Mouse (Mus musculus) CH12.LX (cell line): ENCODE results near the gene Cort. TPM values are rescaled to one million over a fixed set of nuclear protein-coding genes. Genes with fewer than 3 reads are reported as not detected.

Experiments used
- DNase-seq: peaks from one replicate; pipeline ENCODE4 v3.0.0-alpha.2; 2013; ENCODE audit errors: extremely low read depth
- H3K27ac ChIP-seq: 2 replicates; pipeline ENCODE4 v1.5.1; 2012; ENCODE audit warnings: low read depth, mild to moderate bottlenecking, control low read depth, moderate library complexity; ENCODE audit not compliant: insufficient read depth
- H3K27me3 ChIP-seq: replicated peaks from 2 replicates; pipeline ENCODE3; 2012; ENCODE audit warnings: inconsistent platforms
- H3K36me3 ChIP-seq, 2 experiments: replicated peaks in 1 of 2; 2 replicates each; pipeline versions ENCODE3 to v1.6.1; 2012; ENCODE audit warnings: inconsistent platforms in 1 of 2, low read length in 1 of 2, mild to moderate bottlenecking in 1 of 2, mixed read lengths in 1 of 2, moderate library complexity in 1 of 2; ENCODE audit not compliant: control insufficient read depth in 1 of 2, insufficient read depth in 1 of 2
- H3K4me1 ChIP-seq, 2 experiments: 2 replicates each; pipeline ENCODE4 v1.6.1; 2012; ENCODE audit warnings: inconsistent platforms in 1 of 2, moderate library complexity in 1 of 2; ENCODE audit not compliant: insufficient read depth in 2 of 2, control insufficient read depth in 1 of 2
- H3K4me2 ChIP-seq: 2 replicates; pipeline ENCODE4 v1.6.1; 2012; ENCODE audit warnings: low read depth, mild to moderate bottlenecking, control low read depth; ENCODE audit not compliant: poor library complexity, insufficient read depth, severe bottlenecking
- H3K4me3 ChIP-seq, 3 experiments: fragments of 150-350 bp in 1 of 3; sonication (generic) in 1 of 3; replicated peaks in 1 of 3; 2 replicates each; pipeline versions ENCODE3 to v1.5.1; 2011 to 2012; ENCODE audit warnings: low read depth in 2 of 3, low read length in 2 of 3, mild to moderate bottlenecking in 2 of 3, moderate library complexity in 2 of 3, control low read depth in 1 of 3, improper control_type of control experiment in 1 of 3, inconsistent platforms in 1 of 3, mixed read lengths in 1 of 3; ENCODE audit not compliant: poor library complexity in 1 of 3
- H3K79me2 ChIP-seq: replicated peaks from 2 replicates; pipeline ENCODE4 v1.6.1; 2012; ENCODE audit warnings: mild to moderate bottlenecking, moderate library complexity; ENCODE audit not compliant: control insufficient read depth, poor library complexity, insufficient read depth, severe bottlenecking; ENCODE audit errors: extremely low read depth
- H3K9ac ChIP-seq: 2 replicates; pipeline ENCODE4 v1.6.1; 2012; ENCODE audit warnings: low read depth, mild to moderate bottlenecking, control low read depth, moderate library complexity; ENCODE audit not compliant: insufficient read depth
- H3K9me3 ChIP-seq: replicated peaks from 2 replicates; pipeline ENCODE3; 2012; ENCODE audit warnings: low read length, inconsistent platforms, mixed read lengths
- BHLHE40 ChIP-seq: IDR thresholded peaks from 2 replicates; pipeline ENCODE4 v1.6.1; 2011; ENCODE audit warnings: mild to moderate bottlenecking, low read depth, low read length, improper control_type of control experiment
- CHD1 ChIP-seq: IDR thresholded peaks from 2 replicates; pipeline ENCODE4 v1.6.1; 2012; ENCODE audit warnings: low read depth, low read length, improper control_type of control experiment, inconsistent platforms
- CHD2 ChIP-seq: IDR thresholded peaks from 2 replicates; pipeline ENCODE4 v1.6.1; 2011; ENCODE audit warnings: low read length, improper control_type of control experiment
- CTCF ChIP-seq, 2 experiments: IDR thresholded peaks in 1 of 2; conservative IDR thresholded peaks in 1 of 2; 2 replicates each; pipeline ENCODE4 v1.5.1; 2011 to 2012; ENCODE audit warnings: low read depth in 2 of 2, low read length in 2 of 2, improper control_type of control experiment in 1 of 2, inconsistent platforms in 1 of 2, mild to moderate bottlenecking in 1 of 2, moderate library complexity in 1 of 2
- E2F4 ChIP-seq: IDR thresholded peaks from 2 replicates; pipeline ENCODE4 v1.6.1; 2011; ENCODE audit warnings: low read depth, low read length, improper control_type of control experiment; ENCODE audit not compliant: insufficient replicate concordance
- ELF1 ChIP-seq: IDR thresholded peaks from 2 replicates; pipeline ENCODE4 v1.6.1; 2014; ENCODE audit warnings: low read depth, mild to moderate bottlenecking, inconsistent platforms, low read length, improper control_type of control experiment
- EP300 ChIP-seq: IDR thresholded peaks from 2 replicates; pipeline ENCODE4 v1.6.1; 2011; ENCODE audit warnings: low read length, improper control_type of control experiment
- ETS1 ChIP-seq: conservative IDR thresholded peaks from 2 replicates; pipeline ENCODE4 v1.6.1; 2012; ENCODE audit warnings: low read depth, mild to moderate bottlenecking, inconsistent platforms, low read length, improper control_type of control experiment, moderate library complexity
- GABPA ChIP-seq: IDR thresholded peaks from 2 replicates; pipeline ENCODE4 v1.6.1; 2012; ENCODE audit warnings: low read depth, low read length, improper control_type of control experiment, inconsistent platforms; ENCODE audit not compliant: insufficient replicate concordance
- HCFC1 ChIP-seq: IDR thresholded peaks from 2 replicates; pipeline ENCODE4 v1.6.1; 2012; ENCODE audit warnings: low read depth, mild to moderate bottlenecking, inconsistent platforms, low read length, improper control_type of control experiment
- IRF4 ChIP-seq: IDR thresholded peaks from 2 replicates; pipeline ENCODE4 v1.6.1; 2014; ENCODE audit warnings: low read depth, mild to moderate bottlenecking, inconsistent platforms, low read length, improper control_type of control experiment
- JUN ChIP-seq: IDR thresholded peaks from 2 replicates; pipeline ENCODE4 v1.6.1; 2011; ENCODE audit warnings: low read depth, mild to moderate bottlenecking, low read length, improper control_type of control experiment, moderate library complexity; ENCODE audit not compliant: insufficient read depth
- JUND ChIP-seq: conservative IDR thresholded peaks from 2 replicates; pipeline ENCODE4 v1.6.1; 2011; ENCODE audit warnings: low read depth, low read length, improper control_type of control experiment
- KAT2A ChIP-seq: IDR thresholded peaks from 2 replicates; pipeline ENCODE4 v1.6.1; 2012; ENCODE audit warnings: low read length, improper control_type of control experiment, inconsistent platforms; ENCODE audit not compliant: insufficient replicate concordance
- MAFK ChIP-seq: IDR thresholded peaks from 2 replicates; pipeline ENCODE4 v1.6.1; 2011; ENCODE audit warnings: low read length, improper control_type of control experiment; ENCODE audit not compliant: insufficient replicate concordance
- MAX ChIP-seq: IDR thresholded peaks from 2 replicates; pipeline ENCODE4 v1.6.1; 2011; ENCODE audit warnings: low read length, improper control_type of control experiment
- MAZ ChIP-seq: IDR thresholded peaks from 2 replicates; pipeline ENCODE4 v1.6.1; 2012; ENCODE audit warnings: low read depth, mild to moderate bottlenecking, inconsistent platforms, low read length, improper control_type of control experiment, moderate library complexity
- MEF2A ChIP-seq: IDR thresholded peaks from 2 replicates; pipeline ENCODE4 v1.6.1; 2014; ENCODE audit warnings: low read depth, mild to moderate bottlenecking, inconsistent platforms, low read length, improper control_type of control experiment, borderline replicate concordance
- MXI1 ChIP-seq: IDR thresholded peaks from 2 replicates; pipeline ENCODE4 v1.6.1; 2011; ENCODE audit warnings: mild to moderate bottlenecking, low read depth, low read length, improper control_type of control experiment
- MYC ChIP-seq: IDR thresholded peaks from 2 replicates; pipeline ENCODE4 v1.6.1; 2011; ENCODE audit warnings: low read depth, mild to moderate bottlenecking, improper control_type of control experiment, low read length
- NELFE ChIP-seq: IDR thresholded peaks from 2 replicates; pipeline ENCODE4 v1.6.1; 2011; ENCODE audit warnings: low read depth, low read length, improper control_type of control experiment
- NRF1 ChIP-seq: IDR thresholded peaks from 2 replicates; pipeline ENCODE4 v1.6.1; 2014; ENCODE audit warnings: low read depth, mild to moderate bottlenecking, inconsistent platforms, low read length, improper control_type of control experiment, moderate library complexity
- PAX5 ChIP-seq: IDR thresholded peaks from 2 replicates; pipeline ENCODE4 v1.6.1; 2012; ENCODE audit warnings: low read length, inconsistent platforms, mixed read lengths
- POLR2A ChIP-seq: IDR thresholded peaks from 2 replicates; pipeline ENCODE4 v1.6.1; 2011; ENCODE audit warnings: low read depth, mild to moderate bottlenecking, improper control_type of control experiment, low read length
- POLR2AphosphoS2 ChIP-seq: IDR thresholded peaks from 2 replicates; pipeline ENCODE4 v1.6.1; 2011; ENCODE audit warnings: low read depth, low read length, improper control_type of control experiment
- RAD21 ChIP-seq: IDR thresholded peaks from 2 replicates; pipeline ENCODE4 v1.6.1; 2011; ENCODE audit warnings: low read depth, mild to moderate bottlenecking, low read length, improper control_type of control experiment, moderate library complexity
- RCOR1 ChIP-seq: conservative IDR thresholded peaks from 2 replicates; pipeline ENCODE4 v1.6.1; 2012; ENCODE audit warnings: low read depth, mild to moderate bottlenecking, inconsistent platforms, low read length, improper control_type of control experiment
- SIN3A ChIP-seq: IDR thresholded peaks from 2 replicates; pipeline ENCODE4 v1.6.1; 2012; ENCODE audit warnings: low read length, improper control_type of control experiment, inconsistent platforms
- SMC3 ChIP-seq: IDR thresholded peaks from 2 replicates; pipeline ENCODE4 v1.6.1; 2011; ENCODE audit warnings: low read depth, low read length, improper control_type of control experiment
- TBP ChIP-seq: conservative IDR thresholded peaks from 2 replicates; pipeline ENCODE4 v1.6.1; 2011; ENCODE audit warnings: low read depth, low read length, improper control_type of control experiment
- TCF12 ChIP-seq: IDR thresholded peaks from 2 replicates; pipeline ENCODE4 v1.6.1; 2014; ENCODE audit warnings: low read depth, mild to moderate bottlenecking, inconsistent platforms, low read length, improper control_type of control experiment
- UBTF ChIP-seq: IDR thresholded peaks from 2 replicates; pipeline ENCODE4 v1.6.1; 2012; ENCODE audit warnings: low read depth, mild to moderate bottlenecking, inconsistent platforms, low read length, improper control_type of control experiment, moderate library complexity
- USF1 ChIP-seq: IDR thresholded peaks from 2 replicates; pipeline ENCODE4 v1.6.1; 2014; ENCODE audit warnings: low read depth, mild to moderate bottlenecking, inconsistent platforms, low read length, improper control_type of control experiment
- USF2 ChIP-seq: conservative IDR thresholded peaks from 2 replicates; pipeline ENCODE4 v1.6.1; 2011; ENCODE audit warnings: low read depth, low read length, improper control_type of control experiment
- ZC3H11A ChIP-seq: IDR thresholded peaks from 2 replicates; pipeline ENCODE4 v1.6.1; 2012; ENCODE audit warnings: low read depth, mild to moderate bottlenecking, inconsistent platforms, low read length, improper control_type of control experiment
- ZKSCAN1 ChIP-seq: IDR thresholded peaks from 2 replicates; pipeline ENCODE4 v1.6.1; 2012; ENCODE audit warnings: low read depth, inconsistent platforms, low read length, improper control_type of control experiment, borderline replicate concordance
- ZMIZ1 ChIP-seq: IDR thresholded peaks from 2 replicates; pipeline ENCODE4 v1.6.1; 2012; ENCODE audit warnings: low read depth, mild to moderate bottlenecking, inconsistent platforms, low read length, improper control_type of control experiment
- ZNF384 ChIP-seq: IDR thresholded peaks from 2 replicates; pipeline ENCODE4 v1.6.1; 2012; ENCODE audit warnings: low read depth, low read length, improper control_type of control experiment, inconsistent platforms
- dilution Hi-C: fragments of 300-500 bp; cut with MboI; formaldehyde crosslinking; loops from 2 replicates; pipeline ENCODE4 v1.14.3; 2020; ENCODE audit warnings: low sequenced_read_pairs; ENCODE audit not compliant: extremely low pct_unique_long_range_greater_than_20kb, extremely low pct_ligation_motif_present
- in situ Hi-C: fragments of 300-500 bp; cut with MboI; formaldehyde crosslinking; loops from 3 replicates; pipeline ENCODE4 v1.14.3; 2019; ENCODE audit warnings: low sequenced_read_pairs, low pct_ligation_motif_present, low pct_unique_long_range_greater_than_20kb, mixed read lengths
- polyA plus RNA-seq: library from polyadenylated mRNA; unstranded; fragments of >175 nt; gene quantifications from 2 replicates; pipeline ENCODE4 v1.2.1, GENCODE M21; 2012; ENCODE audit warnings: low read depth; ENCODE audit not compliant: insufficient read length
- total RNA-seq, 2 experiments: library from RNA; depleted of rRNA; stranded (reverse); fragments of 300-350 nt in 1 of 2; fragments of >200 nt in 1 of 2; gene quantifications; 2 replicates each; pipeline ENCODE4 v1.2.3; 2012 to 2014

Gene Cort
- total and polyA plus RNA-seq, 3 experiments, result 0.59 to 0.94 TPM; not detected in 1

- Histone ChIP-seq H3K27ac (no peak overlapping the region), H3K9ac (no peak overlapping the region), H3K4me2 (no peak overlapping the region; the same call in 1 of the 2 replicates), H3K4me1 (peaks cover 0 to 38% of the 10 kb centered on the region in 2 experiments; a peak in 2 of 4 replicates), H3K4me3 (no peak overlapping the region), H3K79me2 (peaks cover 8% of the 10 kb centered on the region; the same call in 1 of the 2 replicates), H3K27me3 (no peaks in the 10 kb centered on the region), H3K9me3 (no peaks in the 10 kb centered on the region), H3K36me3 (peaks cover 17 to 65% of the 10 kb centered on the region in 2 experiments)
- in situ Hi-C loops, result no loop called here
- DNase-seq, result peak; percentile 81
- peak; percentile 72 for TF ChIP-seq RAD21
- TF ChIP-seq USF2, result no peak
- TF ChIP-seq HCFC1, result no peak
- TF ChIP-seq PAX5, result no peak
- TF ChIP-seq JUND, result no peak
- no peak for TF ChIP-seq GABPA
- TF ChIP-seq ETS1, result no peak
- TF ChIP-seq POLR2A, result no peak
- no peak for TF ChIP-seq BHLHE40
- no peak for TF ChIP-seq MXI1
- no peak for TF ChIP-seq USF1
- no peak for TF ChIP-seq ZKSCAN1
- TF ChIP-seq NELFE, result 0 out of 2 replicates have a peak, but pooled peaks have one; percentile 10
- peak; percentile 32 to 72; a peak in 2 of 4 replicates for TF ChIP-seq CTCF (conservative IDR thresholded peaks at IDR 0.05 in 1 of 2, IDR thresholded peaks at IDR 0.05 in 1 of 2; ENCODE audit: low read depth in 2 of 2, low read length in 2 of 2)
- no peak for TF ChIP-seq MAX
- TF ChIP-seq EP300, result no peak
- TF ChIP-seq MAFK, result no peak
- TF ChIP-seq KAT2A, result no peak
- no peak for TF ChIP-seq RCOR1
- no peak for TF ChIP-seq TCF12
- no peak for TF ChIP-seq JUN
- no peak for TF ChIP-seq MYC
- TF ChIP-seq UBTF, result no peak
- TF ChIP-seq SIN3A, result no peak
- TF ChIP-seq CHD2, result no peak
- TF ChIP-seq ZC3H11A, result no peak
- no peak for TF ChIP-seq NRF1
- no peak for TF ChIP-seq POLR2AphosphoS2
- no peak for TF ChIP-seq MEF2A
- TF ChIP-seq ELF1, result peak; percentile 78; the same call in 1 of the 2 replicates
- no peak for TF ChIP-seq CHD1
- no peak for TF ChIP-seq ZNF384
- TF ChIP-seq ZMIZ1, result no peak
- peak; percentile 23; the same call in 1 of the 2 replicates for TF ChIP-seq IRF4
- TF ChIP-seq TBP, result no peak
- TF ChIP-seq SMC3, result peak; percentile 64
- no peak for TF ChIP-seq MAZ
- TF ChIP-seq E2F4, result 0 out of 2 replicates have a peak, but pooled peaks have one; percentile 22
- dilution Hi-C loops, result no loop called here
These were observed 50.5 kb downstream of the Cort start for GRCm38 (mm10) chr4:149075871-149076575.
